Mouse (Mus musculus): ENCODE results near the gene Zfp14.

Gene Zfp14

DNA sequence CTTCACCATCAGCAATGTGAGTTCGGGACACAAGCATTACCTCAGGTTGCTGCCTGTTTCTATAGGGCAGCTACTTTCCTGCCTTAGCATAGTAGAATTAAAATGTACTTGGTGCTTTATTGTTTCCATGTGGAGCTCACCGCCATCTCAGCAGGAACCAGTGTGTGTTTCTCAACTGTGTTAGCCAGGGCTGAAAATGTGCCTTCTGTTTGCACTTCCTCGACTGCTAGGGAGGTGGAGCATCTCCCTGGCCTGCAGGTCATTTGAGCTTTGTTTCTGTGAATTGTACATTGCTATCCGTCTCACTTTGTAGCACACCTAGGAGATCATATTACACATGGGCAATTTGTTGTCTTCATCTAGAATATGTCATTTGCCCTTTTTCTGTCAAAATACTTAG is 23.8 kb downstream of the Zfp14 start:
- DNase-seq, result no peak

- no peak for DNase-seq
These were observed 25.8 kb downstream of the Zfp14 start for GRCm38 (mm10) chr7:30025358-30025757.

DNA sequence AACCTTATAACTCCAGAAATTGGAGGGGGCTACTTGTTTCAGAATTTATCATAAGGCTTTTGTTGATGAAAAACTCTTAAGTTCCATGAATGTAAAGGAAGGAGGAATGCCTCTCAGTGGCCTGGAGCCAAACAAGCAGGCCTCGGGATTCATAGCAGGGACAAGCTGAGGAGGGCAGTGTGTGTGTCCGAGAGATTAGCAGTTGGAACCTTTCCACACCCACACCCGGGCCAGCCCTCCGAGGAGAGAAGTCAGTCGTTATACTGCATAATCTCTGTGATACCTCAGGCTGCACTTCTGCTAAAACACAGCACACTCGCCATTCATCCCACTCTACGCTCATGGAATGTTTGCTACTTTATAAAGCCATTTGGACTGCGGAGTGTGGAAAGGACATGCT is 27.4 kb downstream of the Zfp14 start:
- no peak for DNase-seq

DNA sequence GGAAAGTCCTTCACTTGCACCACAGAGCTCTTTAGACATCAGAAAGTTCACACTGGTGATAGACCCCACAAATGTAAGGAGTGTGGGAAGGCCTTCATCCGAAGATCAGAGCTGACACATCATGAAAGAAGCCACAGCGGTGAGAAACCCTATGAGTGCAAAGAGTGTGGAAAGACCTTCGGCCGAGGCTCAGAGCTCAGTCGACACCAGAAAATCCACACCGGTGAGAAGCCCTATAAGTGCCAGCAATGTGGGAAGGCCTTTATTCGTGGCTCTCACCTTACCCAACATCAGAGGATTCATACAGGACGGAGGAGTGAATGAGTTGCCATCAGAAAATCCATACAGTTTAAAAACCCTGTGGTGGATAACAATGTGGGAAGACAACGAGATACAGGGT is 27.9 kb downstream of the Zfp14 start:
- no peak for DNase-seq

DNA sequence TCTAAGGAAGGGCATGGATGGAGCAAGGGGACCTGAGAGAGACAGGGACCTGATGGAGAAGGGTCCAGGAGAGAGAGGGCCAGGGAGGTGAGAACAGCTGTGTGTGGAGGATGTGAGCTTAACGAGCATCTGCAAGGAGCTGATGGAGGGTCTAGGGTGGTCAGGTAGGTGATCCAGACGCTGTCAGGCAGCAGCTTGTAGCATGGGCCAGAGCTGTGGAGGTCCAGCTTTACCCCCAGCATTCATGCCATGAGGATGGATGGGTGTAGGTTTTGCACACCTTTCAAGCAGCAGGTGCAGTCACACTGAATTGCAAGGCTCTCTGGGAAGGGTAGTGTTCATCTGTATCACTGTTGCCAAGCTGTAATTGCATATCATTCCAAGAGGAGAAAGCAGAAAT is 31.6 kb downstream of the Zfp14 start:
- no peak for DNase-seq

- DNase-seq, result no peak
These were observed 34.0 kb downstream of the Zfp14 start for GRCm38 (mm10) chr7:30017226-30017625.

DNA sequence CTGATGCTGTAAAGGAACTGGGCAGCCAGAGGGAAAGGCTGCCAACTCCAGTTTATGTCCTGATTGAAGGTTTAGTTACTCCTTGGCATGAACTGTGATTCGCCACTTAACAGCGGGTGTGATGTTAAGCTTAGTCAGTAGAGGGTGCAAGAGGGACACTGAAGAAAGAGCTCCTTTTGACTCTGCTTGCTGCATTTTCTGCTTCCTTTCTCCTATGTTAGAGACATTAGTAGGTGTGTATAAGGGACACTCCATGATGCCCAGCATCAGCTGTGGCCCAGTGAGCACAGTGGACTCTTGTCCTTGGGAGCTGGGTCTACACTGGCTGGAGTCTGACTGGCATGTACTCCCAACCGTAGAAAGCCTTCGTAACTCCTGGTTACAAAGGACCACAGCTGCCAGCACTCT is 38.2 kb downstream of the Zfp14 start:
- DNase-seq, result peak; percentile 43 to 71

- no peak for DNase-seq
These were observed 40.5 kb downstream of the Zfp14 start for GRCm38 (mm10) chr7:30010551-30011195.

DNA sequence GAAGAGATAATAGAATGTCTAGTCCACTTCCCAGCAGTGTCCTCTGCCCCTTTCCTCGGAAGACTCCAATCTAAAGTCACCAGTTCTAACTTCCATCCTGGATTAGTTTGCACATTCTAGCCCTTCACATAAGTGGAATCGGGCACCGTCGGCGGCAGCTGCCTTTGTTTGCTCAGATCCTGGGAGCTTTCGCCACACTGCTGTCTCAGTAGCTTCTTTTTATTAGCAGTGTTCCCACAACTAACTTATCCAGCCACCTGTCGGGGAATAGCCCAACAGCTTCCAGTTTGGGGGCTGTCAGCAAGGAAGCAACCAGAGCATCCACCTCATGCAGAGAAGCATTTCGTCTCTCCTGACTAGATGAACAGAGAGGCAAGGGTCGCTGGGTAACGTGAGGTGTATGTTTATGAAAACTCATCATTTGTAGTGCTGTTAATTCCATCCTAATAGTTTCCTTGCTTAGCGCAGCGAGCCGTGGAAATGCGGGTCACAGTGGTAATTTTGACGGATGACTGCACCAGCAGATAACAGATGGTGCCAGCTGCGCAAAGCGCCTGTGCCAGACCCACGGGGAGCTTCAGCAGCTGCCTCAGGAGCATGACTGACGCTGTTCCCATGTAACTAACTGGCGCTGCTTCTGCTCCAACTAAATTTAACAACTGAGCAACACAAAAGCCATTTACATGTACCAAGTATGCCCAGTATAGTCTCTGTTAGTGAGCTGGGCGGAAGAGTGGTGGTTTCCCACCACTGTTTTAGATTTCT is 41.7 kb downstream of the Zfp14 start:
- peak; percentile 29 to 44 for DNase-seq

DNA sequence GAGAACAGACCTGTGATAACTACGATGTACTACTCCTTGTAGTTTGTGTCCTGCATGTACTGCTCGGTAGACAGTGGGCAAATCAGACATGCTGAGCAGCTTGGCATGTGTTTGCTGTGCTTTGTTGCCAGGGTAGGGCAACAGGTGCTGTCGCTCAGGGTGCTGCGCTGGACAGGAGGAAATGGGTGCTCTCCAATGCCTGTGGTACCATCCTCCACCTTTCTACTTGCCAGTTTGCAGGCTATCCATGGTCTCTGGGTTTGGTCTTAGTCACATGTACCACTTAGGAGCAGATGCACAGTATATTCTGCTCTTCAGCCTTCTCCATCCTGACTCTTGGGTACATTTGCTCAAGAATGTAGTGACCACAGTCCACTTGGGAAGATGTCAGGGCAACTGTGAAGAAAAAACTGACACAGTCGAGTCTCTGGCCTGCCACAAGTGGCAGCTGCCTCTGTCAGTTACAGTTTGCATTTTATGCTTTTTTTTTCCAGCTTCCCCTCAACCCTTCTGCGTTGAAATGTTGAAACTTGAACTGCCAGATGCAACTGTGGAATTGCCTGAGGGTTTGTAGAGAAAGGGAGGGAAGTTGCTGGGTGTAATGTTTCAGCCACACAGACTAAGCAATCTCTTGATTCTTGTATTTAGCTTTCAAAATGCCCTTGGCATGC is 43.0 kb downstream of the Zfp14 start:
- DNase-seq, result no peak

DNA sequence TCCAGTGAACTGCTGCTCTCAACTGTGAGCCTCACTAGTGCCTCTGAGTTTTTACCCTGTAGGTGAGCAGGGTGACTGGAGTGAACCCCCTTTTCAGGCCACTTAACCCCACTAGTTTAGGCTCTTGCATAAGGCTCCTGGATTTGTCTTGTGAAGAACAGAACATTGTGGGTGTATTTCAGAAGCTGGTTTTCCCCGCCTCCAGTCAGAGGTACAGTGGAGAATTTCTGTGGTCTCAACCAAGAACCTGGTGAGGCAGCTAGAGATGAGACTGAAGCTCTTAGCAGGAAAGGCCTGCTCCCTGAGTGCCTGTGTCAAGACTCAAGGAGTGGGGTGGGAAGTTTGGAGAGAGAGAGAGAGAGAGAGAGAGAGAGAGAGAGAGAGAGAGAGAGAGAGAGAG is 43.6 kb downstream of the Zfp14 start:
- no peak for DNase-seq

- peak in 1 of 2 experiments; percentile 47 for DNase-seq
These were observed 50.6 kb downstream of the Zfp14 start for GRCm38 (mm10) chr7:30000601-30001000.

DNA sequence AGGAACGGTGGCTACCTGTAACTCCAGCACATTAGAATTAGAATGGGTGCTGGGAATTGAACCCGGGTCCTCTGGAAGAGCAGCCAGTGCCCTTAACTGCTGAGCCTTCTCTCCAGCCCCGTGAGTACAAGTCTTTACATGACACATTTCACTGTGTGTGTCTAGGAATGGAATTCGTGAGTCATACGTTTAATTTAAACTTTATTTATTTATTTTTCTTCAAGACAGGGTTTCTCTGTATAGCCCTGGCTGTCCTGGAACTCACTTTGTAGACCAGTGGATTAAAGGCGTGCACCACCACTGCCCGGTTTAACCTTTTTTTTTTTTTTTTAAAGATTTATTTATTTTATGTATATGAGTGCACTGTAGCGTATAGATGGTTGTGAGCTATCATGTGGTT is 56.0 kb downstream of the Zfp14 start:
- DNase-seq, result no peak

- peak; percentile 17 to 56 for DNase-seq
These were observed 57.8 kb downstream of the Zfp14 start for GRCm38 (mm10) chr7:29993340-29993739.

DNA sequence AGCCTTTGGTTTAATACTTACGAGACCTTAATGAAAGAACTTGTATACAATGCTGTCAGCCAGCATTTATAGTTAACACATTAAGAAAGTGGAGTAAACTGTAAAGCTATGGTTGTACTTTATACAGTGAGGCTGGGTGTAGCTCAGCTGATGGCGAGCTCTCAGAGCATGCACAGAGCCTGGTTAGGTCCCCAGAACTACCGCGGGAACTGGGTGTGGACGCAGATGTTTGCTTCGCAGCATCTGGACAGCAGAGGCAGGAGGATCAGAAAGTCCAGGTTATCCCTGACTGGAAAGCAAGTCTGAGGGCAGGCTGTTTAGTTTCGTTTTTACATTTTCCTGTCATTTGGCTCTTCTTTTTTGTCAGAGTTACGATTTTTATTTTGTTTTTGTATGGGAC is 58.5 kb downstream of the Zfp14 start:
- no peak for DNase-seq

- peak; percentile 55 to 73 for DNase-seq
These were observed 62.1 kb downstream of the Zfp14 start for GRCm38 (mm10) chr7:29989031-29989430.

GRCm38 (mm10) chr7:29987551-29987950 is 63.6 kb downstream of the Zfp14 start:
- peak; percentile 11 to 40 for DNase-seq

Data from kidney, postnatal 25 days (tissue).